Comparison of ENCODE assay signal across 22 mouse cellular contexts in genomic region chr10:75856155-75856907, GRCm38 (mm10). TPM values are rescaled to one million over a fixed set of nuclear protein-coding genes. Genes with fewer than 3 reads are reported as not detected.
"Had no signal": no experiment of that assay in that cellular context is flagged by ENCODE, and none has a peak within 500 bp of the region (broad histone marks: within the 10 kb centered on the region; RNA-seq: fewer than 3 reads in every experiment).

No protein-coding gene starts in this region.

- H3K9me3 ChIP-seq: liver, embryonic 13.5 days; liver, embryonic 15.5 days; midbrain, embryonic 10.5 days; midbrain, embryonic 13.5 days; neural tube, embryonic 12.5 days; stomach, embryonic 15.5 days had no signal

- ATAC-seq: midbrain, embryonic 13.5 days; midbrain, embryonic 16.5 days had no signal

- H3K27ac ChIP-seq: liver, embryonic 13.5 days; liver, embryonic 15.5 days; midbrain, embryonic 10.5 days; midbrain, embryonic 13.5 days; neural tube, embryonic 12.5 days; stomach, embryonic 15.5 days; stomach, postnatal 0 days had no signal

- H3K27me3 ChIP-seq: midbrain, embryonic 13.5 days; neural tube, embryonic 12.5 days; stomach, embryonic 15.5 days had no signal

- H3K9ac ChIP-seq: liver, embryonic 13.5 days; liver, embryonic 15.5 days; lung, embryonic 14.5 days; midbrain, embryonic 13.5 days; neural tube, embryonic 12.5 days; stomach, embryonic 15.5 days had no signal

- H3K4me2 ChIP-seq: liver, embryonic 13.5 days; liver, embryonic 15.5 days; lung, embryonic 14.5 days; midbrain, embryonic 13.5 days; neural tube, embryonic 12.5 days; stomach, embryonic 15.5 days had no signal

- H3K4me3 ChIP-seq: liver, embryonic 13.5 days; liver, embryonic 15.5 days; midbrain, embryonic 10.5 days; midbrain, embryonic 13.5 days; neural tube, embryonic 12.5 days; stomach, embryonic 15.5 days had no signal

- DNase-seq: liver, embryonic 13.5 days; lung, adult 18-20 months; lung, embryonic 14.5 days; lung, postnatal 10 days; lung, postnatal 4 days; right cerebral cortex, postnatal 14 days; thymus, adult 2 months; thymus, postnatal 14 days; thymus, postnatal 36 days had no signal

RNA-seq across cellular contexts. Expression of gene Gstt4, which starts 34.0 kb away (rescaled TPM):
- total RNA-seq: megakaryocyte, adult 5-6 weeks; megakaryocyte-erythroid progenitor cell, adult 5-6 weeks; neutrophil, adult 5-6 weeks had no signal
- polyA plus RNA-seq: liver, embryonic 13.5 days; liver, embryonic 15.5 days; lung, embryonic 14.5 days; lung, embryonic 16.5 days; midbrain, embryonic 10.5 days; midbrain, embryonic 13.5 days; midbrain, embryonic 16.5 days; neural tube, embryonic 12.5 days; neural tube, embryonic 14.5 days; spleen, adult 2 months; stomach, embryonic 15.5 days; stomach, postnatal 0 days had no signal

RNA-seq across cellular contexts. Expression of gene Gstt1, which starts 57.9 kb away (rescaled TPM):
- total RNA-seq: megakaryocyte, adult 5-6 weeks; neutrophil, adult 5-6 weeks had no signal
